Mouse (Mus musculus): ENCODE measurements around the gene Zfp654.

The Zfp654 gene

GRCm38 (mm10) chr16:64852441-64852871, 1.0 kb upstream of the Zfp654 start:
- peak; percentile 56 for DNase-seq

GRCm38 (mm10) chr16:64851085-64851562, 328 bp downstream of the Zfp654 start:
- no peak for DNase-seq

- peak; percentile 59 for DNase-seq
These were observed 966 bp downstream of the Zfp654 start for GRCm38 (mm10) chr16:64850287-64851084.

- no peak for DNase-seq
These were observed 5.5 kb downstream of the Zfp654 start for GRCm38 (mm10) chr16:64845947-64846346.

- DNase-seq, result no peak
These were observed 9.1 kb downstream of the Zfp654 start for GRCm38 (mm10) chr16:64842374-64842729.

GRCm38 (mm10) chr16:64841481-64842373, 9.7 kb downstream of the Zfp654 start:
- DNase-seq, result no peak

GRCm38 (mm10) chr16:64836709-64837108, 14.7 kb downstream of the Zfp654 start:
- no peak for DNase-seq

GRCm38 (mm10) chr16:64835996-64836545, 15.4 kb downstream of the Zfp654 start:
- DNase-seq, result no peak

- DNase-seq, result no peak
These were observed 21.2 kb downstream of the Zfp654 start for GRCm38 (mm10) chr16:64830291-64830690.

GRCm38 (mm10) chr16:64824474-64824873, 27.0 kb downstream of the Zfp654 start:
- no peak for DNase-seq

GRCm38 (mm10) chr16:64823890-64824289, 27.6 kb downstream of the Zfp654 start:
- no peak for DNase-seq

GRCm38 (mm10) chr16:64817094-64817765, 34.2 kb downstream of the Zfp654 start:
- no peak for DNase-seq

GRCm38 (mm10) chr16:64803041-64803440, 48.4 kb downstream of the Zfp654 start:
- DNase-seq, result no peak

- no peak for DNase-seq
These were observed 49.8 kb downstream of the Zfp654 start for GRCm38 (mm10) chr16:64801638-64802037.

- DNase-seq, result no peak
These were observed 51.1 kb downstream of the Zfp654 start for GRCm38 (mm10) chr16:64800393-64800792.

- DNase-seq, result no peak
These were observed 56.6 kb downstream of the Zfp654 start for GRCm38 (mm10) chr16:64794802-64795201.

- DNase-seq, result no peak
These were observed 61.7 kb downstream of the Zfp654 start for GRCm38 (mm10) chr16:64789706-64790105.

- DNase-seq, result no peak
These were observed 75.9 kb downstream of the Zfp654 start for GRCm38 (mm10) chr16:64775516-64775915.

- DNase-seq, result peak; percentile 12
These were observed 80.0 kb downstream of the Zfp654 start for GRCm38 (mm10) chr16:64771431-64771818.

GRCm38 (mm10) chr16:64770521-64771430, 80.7 kb downstream of the Zfp654 start, which contains the start of gene 4930453N24Rik:
TSS of gene 4930453N24Rik (minus strand) at chr16:64771161.
- DNase-seq, result peak; percentile 84

- no peak for DNase-seq
These were observed 84.7 kb downstream of the Zfp654 start for GRCm38 (mm10) chr16:64766696-64767300.
